Mouse (Mus musculus) hindbrain, embryonic 15.5 days (tissue): ENCODE measurements around the gene H2-Ob. TPM values are rescaled to one million over a fixed set of nuclear protein-coding genes. Genes with fewer than 3 reads are reported as not detected.

ENCODE experiments used
- polyA plus RNA-seq: library from polyadenylated mRNA; unstranded; fragments of >200 nt; fragmentation: Nextera tagmentation; extraction: Ambion mirVana; gene quantifications from 2 replicates; pipeline ENCODE4 v1.2.1, GENCODE M21; 2015

Gene H2-Ob
- polyA plus RNA-seq, 1 experiment from 2014 or later, result 0.21 TPM

Other genes with a start within 250 kb of the H2-Ob start
- gene H2-K1, start 238.6 kb upstream of the H2-Ob start, polyA plus RNA-seq, result 19.5 and 25.2 TPM in 2 replicates
- gene Ring1, start 214.2 kb upstream of the H2-Ob start, polyA plus RNA-seq, result 22.1 and 24.9 TPM in 2 replicates
- gene H2-Ke6, start 210.8 kb upstream of the H2-Ob start, polyA plus RNA-seq, result 64.8 and 71.9 TPM in 2 replicates
- 166 and 176 TPM in 2 replicates for gene Slc39a7, start 207.2 kb upstream of the H2-Ob start, polyA plus RNA-seq
- gene Rxrb, start 207.1 kb upstream of the H2-Ob start, polyA plus RNA-seq, result 57.8 and 61.1 TPM in 2 replicates
- gene Col11a2, start 199.5 kb upstream of the H2-Ob start, polyA plus RNA-seq, result 4.5 and 5.4 TPM in 2 replicates
- 0.14 TPM in 1 of 2 replicates, not detected in the other for gene H2-Oa, start 146.6 kb upstream of the H2-Ob start, polyA plus RNA-seq
- 19.4 and 19.8 TPM in 2 replicates for gene H2-DMa, start 119.4 kb upstream of the H2-Ob start, polyA plus RNA-seq
- gene Brd2, start 116.3 kb upstream of the H2-Ob start, polyA plus RNA-seq, result 122 and 144 TPM in 2 replicates
- gene H2-DMb2, start 95.6 kb upstream of the H2-Ob start, polyA plus RNA-seq, result 0.20 and 0.38 TPM in 2 replicates
- gene H2-DMb1, start 85.8 kb upstream of the H2-Ob start, polyA plus RNA-seq, result 0.79 and 1.1 TPM in 2 replicates
- 3.0 and 3.7 TPM in 2 replicates for gene Tap1, start 51.4 kb upstream of the H2-Ob start, polyA plus RNA-seq
- 1.4 and 2.4 TPM in 2 replicates for gene Psmb9, start 51.1 kb upstream of the H2-Ob start, polyA plus RNA-seq
- 3.3 and 5.7 TPM in 2 replicates for gene Psmb8, start 41.2 kb upstream of the H2-Ob start, polyA plus RNA-seq
- gene Tap2, start 35.4 kb upstream of the H2-Ob start, polyA plus RNA-seq, result 2.2 and 2.3 TPM in 2 replicates
- gene H2-Ab1, start 18.8 kb downstream of the H2-Ob start, polyA plus RNA-seq, result 1.6 and 2.5 TPM in 2 replicates
- gene H2-Aa, start 48.9 kb downstream of the H2-Ob start, polyA plus RNA-seq, result 0.83 and 1.2 TPM in 2 replicates
- gene H2-Eb1, start 67.0 kb downstream of the H2-Ob start, polyA plus RNA-seq, result 3.4 and 4.1 TPM in 2 replicates
- 0.26 TPM in 2 replicates for gene H2-Eb2, start 86.8 kb downstream of the H2-Ob start, polyA plus RNA-seq
- 0.05 TPM in 1 of 2 replicates, not detected in the other for gene Btnl2, start 115.9 kb downstream of the H2-Ob start, polyA plus RNA-seq
- gene Btnl1, start 138.2 kb downstream of the H2-Ob start, polyA plus RNA-seq, result not detected in 2 replicates
- 4.8 and 5.5 TPM in 2 replicates for gene BC051142, start 159.9 kb downstream of the H2-Ob start, polyA plus RNA-seq
- gene Btnl4, start 238.4 kb downstream of the H2-Ob start, polyA plus RNA-seq, result not detected in 2 replicates